Mouse (Mus musculus) C2C12 (cell line): Measurements from ENCODE around the gene Lrrn4cl. TPM values are rescaled to one million over a fixed set of nuclear protein-coding genes. Genes with fewer than 3 reads are reported as not detected.
"Not testable (repeated sequence)": the region's sequence is repeated elsewhere in the genome, so short reads cannot be mapped to it uniquely, and the experiment has no call there.

Experiments
- H3K27me3 ChIP-seq: one replicate; pipeline ENCODE4 v1.6.1; 2011; ENCODE audit not compliant: control insufficient read depth, insufficient read depth, insufficient read length
- H3K36me3 ChIP-seq: one replicate; pipeline ENCODE4 v1.6.1; 2011; ENCODE audit not compliant: control insufficient read depth, insufficient read depth
- H3K4me3 ChIP-seq: one replicate; pipeline ENCODE4 v1.5.1; 2011; ENCODE audit warnings: mild to moderate bottlenecking, control low read depth; ENCODE audit not compliant: poor library complexity, insufficient read depth, severe bottlenecking
- H3K79me2 ChIP-seq: one replicate; pipeline ENCODE4 v1.6.1; 2011; ENCODE audit not compliant: control insufficient read depth, insufficient read depth
- H3K79me3 ChIP-seq: one replicate; pipeline ENCODE4 v1.6.1; 2011; ENCODE audit warnings: low read depth, control low read depth
- H3ac ChIP-seq: one replicate; pipeline ENCODE3; 2011; ENCODE audit warnings: low read depth; ENCODE audit not compliant: control insufficient read depth, insufficient read length
- CEBPB ChIP-seq: IDR thresholded peaks from one replicate; pipeline ENCODE4 v1.6.1; 2011; ENCODE audit warnings: low read depth, mild to moderate bottlenecking, control low read depth, moderate library complexity
- CTCF ChIP-seq: IDR thresholded peaks from one replicate; pipeline ENCODE4 v1.5.1; 2011; ENCODE audit not compliant: control insufficient read depth, insufficient read depth, insufficient read length
- FOSL1 ChIP-seq: IDR thresholded peaks from one replicate; pipeline ENCODE4 v1.8.0; 2011; ENCODE audit warnings: mild to moderate bottlenecking, low read length; ENCODE audit not compliant: poor library complexity, insufficient read depth, severe bottlenecking
- MAX ChIP-seq: IDR thresholded peaks from one replicate; pipeline ENCODE4 v1.6.1; 2011; ENCODE audit warnings: mild to moderate bottlenecking, control low read depth
- MYOD1 ChIP-seq: IDR thresholded peaks from one replicate; pipeline ENCODE4 v1.6.1; 2011; ENCODE audit warnings: low read depth; ENCODE audit not compliant: control insufficient read depth, insufficient read length
- MYOG ChIP-seq: IDR thresholded peaks from one replicate; pipeline ENCODE4 v1.6.1; 2011; ENCODE audit not compliant: control insufficient read depth, insufficient read length; ENCODE audit errors: extremely low read depth
- USF1 ChIP-seq: IDR thresholded peaks from one replicate; pipeline ENCODE4 v1.6.1; 2011; ENCODE audit warnings: low read depth, mild to moderate bottlenecking, control low read depth, moderate library complexity
- polyA plus RNA-seq: library from polyadenylated mRNA; unstranded; fragments of >200 nt; fragmentation: generic; extraction: Trizol; gene quantifications from one replicate; pipeline ENCODE4 v1.2.1, GENCODE M21; 2012; ENCODE audit warnings: missing spikeins

The Lrrn4cl gene
- polyA plus RNA-seq, 1 experiment = 0.25 TPM

DNA sequence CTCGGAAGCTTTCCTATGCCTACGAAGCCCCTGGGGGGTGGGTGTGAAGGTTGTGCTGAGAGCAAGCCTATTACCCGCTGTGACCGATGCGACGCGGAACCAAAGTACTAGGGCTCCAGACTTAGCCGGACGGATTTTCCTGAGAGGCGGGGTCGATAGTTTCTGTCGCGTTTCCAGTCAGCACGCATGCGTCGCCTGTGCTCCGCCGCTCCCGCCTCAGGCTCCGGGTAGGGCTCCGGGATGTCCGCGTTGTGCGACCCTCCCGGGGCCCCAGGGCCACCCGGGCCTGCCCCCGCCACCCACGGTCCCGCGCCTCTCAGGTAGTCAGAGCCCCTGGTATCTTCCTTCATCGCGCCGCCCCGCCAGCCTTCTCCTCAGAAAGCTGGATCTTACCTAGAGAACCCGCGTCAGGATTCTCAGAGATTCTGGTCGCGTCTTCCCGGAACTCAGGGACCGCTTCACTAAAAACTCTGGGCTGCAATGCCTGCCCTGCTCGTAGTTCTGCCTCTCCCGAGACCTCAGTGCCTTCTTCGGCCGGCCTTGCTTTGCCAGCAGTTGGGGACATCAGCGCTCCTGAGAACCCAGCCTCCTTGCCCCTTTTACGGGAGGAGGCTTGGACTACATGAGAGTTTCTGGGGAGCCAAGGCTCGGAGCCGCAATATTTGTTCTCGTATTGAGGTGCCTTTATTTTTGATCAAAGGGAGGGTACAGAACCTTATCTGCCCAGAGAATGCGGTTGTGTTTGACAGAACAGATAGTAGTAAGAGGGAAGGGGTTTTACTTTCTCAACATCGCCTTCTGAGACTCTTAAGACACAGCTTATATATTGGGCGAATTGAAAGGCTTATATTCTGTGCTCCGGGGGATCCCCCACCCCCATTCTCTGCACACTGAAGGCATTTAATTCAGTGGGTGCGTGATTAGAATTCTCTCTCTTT, 42.5 kb downstream of the Lrrn4cl start, which contains the start of gene Ints5:
TSS of gene Ints5 (plus strand) at position 177 of the 938 bp plus-strand sequence.
- Histone ChIP-seq H3K36me3 (peaks cover 55% of the 10 kb centered on the region), H3K4me3 (peak within 1 kb of the TSS; percentile 94), H3K79me2 (peaks cover 84% of the 10 kb centered on the region), H3K27me3 (no peaks in the 10 kb centered on the region), H3K79me3 (peaks cover 51% of the 10 kb centered on the region), H3ac (peak within 1 kb of the TSS; percentile 99)
- peak; percentile 82 for TF ChIP-seq MAX
- no peak for TF ChIP-seq FOSL1

DNA sequence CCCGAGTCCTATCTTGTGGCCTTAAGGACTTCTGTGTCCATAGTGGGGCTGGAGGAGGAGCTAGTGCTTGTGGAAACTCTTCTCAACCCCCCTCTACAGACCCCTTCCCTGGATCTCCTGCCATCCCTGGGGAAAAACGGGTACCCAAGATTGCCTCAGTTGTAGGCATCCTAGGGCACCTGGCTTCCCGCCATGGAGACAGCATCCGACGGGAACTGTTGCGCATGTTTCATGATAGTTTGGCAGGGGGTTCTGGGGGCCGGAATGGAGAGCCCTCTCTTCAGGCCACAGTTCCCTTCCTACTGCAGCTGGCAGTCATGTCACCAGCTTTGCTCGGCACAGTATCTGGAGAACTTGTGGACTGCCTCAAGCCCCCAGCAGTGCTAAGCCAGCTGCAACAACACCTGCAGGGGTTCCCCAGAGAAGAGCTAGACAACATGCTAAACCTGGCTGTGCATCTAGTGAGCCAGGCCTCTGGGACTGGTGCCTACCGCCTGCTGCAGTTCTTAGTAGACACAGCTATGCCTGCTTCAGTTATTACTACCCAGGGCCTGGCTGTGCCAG, 44.9 kb downstream of the Lrrn4cl start:
- Histone ChIP-seq H3K79me2 (peaks cover 85% of the 10 kb centered on the region), H3K36me3 (peaks cover 52% of the 10 kb centered on the region), H3K27me3 (no peaks in the 10 kb centered on the region), H3ac (no peak overlapping the region), H3K4me3 (no peak overlapping the region), H3K79me3 (peaks cover 58% of the 10 kb centered on the region)
- TF ChIP-seq MYOD1 (no peak), FOSL1 (no peak), MAX (no peak), USF1 (no peak), CEBPB (no peak), CTCF (no peak)

DNA sequence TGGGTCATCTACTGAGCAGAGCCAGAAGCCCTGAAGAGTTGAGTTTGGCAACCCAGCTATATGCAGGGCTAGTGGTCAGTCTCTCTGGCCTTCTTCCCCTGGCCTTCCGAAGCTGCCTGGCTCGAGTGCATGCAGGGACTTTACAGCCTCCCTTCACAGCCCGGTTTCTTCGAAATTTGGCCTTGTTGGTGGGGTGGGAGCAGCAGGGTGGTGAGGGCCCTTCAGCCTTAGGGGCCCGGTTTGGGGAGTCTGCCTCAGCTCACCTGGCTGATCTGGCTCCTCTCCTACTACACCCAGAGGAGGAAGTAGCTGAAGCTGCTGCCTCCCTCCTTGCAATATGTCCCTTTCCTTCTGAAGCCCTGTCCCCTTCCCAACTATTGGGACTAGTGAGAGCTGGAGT, 45.7 kb downstream of the Lrrn4cl start:
- H3K36me3 ChIP-seq = peaks cover 51% of the 10 kb centered on the region

DNA sequence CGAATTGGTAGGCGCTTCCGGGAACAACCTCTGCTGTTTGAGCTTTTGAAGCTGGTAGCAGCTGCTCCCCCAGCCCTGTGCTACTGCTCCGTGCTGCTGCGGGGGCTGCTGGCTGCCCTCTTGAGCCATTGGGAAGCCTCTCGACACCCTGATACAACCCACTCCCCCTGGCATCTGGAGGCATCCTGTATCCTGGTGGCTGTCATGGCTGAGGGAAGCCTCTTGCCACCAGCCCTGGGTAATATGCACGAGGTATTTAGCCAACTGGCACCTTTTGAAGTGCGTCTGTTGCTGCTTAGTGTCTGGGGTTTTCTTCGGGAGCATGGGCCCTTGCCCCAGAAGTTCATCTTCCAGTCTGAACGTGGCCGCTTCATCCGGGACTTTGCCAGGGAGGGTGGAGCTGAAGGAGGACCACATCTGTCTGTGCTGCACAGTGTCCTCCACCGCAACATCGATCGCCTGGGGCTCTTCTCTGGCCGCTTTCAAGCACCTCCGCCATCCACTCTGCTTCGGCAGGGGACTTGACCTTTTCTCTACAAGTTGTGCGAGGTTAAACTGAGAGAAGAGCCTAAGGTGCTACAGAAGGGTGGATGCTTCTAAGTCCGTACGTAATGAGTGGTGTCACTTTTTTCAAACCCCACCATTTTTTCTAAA, 46.8 kb downstream of the Lrrn4cl start:
- peak overlapping the region; percentile 44 for H3ac ChIP-seq
- H3K79me3 ChIP-seq = peaks cover 73% of the 10 kb centered on the region
- peaks cover 49% of the 10 kb centered on the region for H3K36me3 ChIP-seq
- H3K4me3 ChIP-seq = peak overlapping the region; percentile 100
- not testable (repeated sequence) for H3K27me3 ChIP-seq
- peaks cover 93% of the 10 kb centered on the region for H3K79me2 ChIP-seq

More for the DNA sequence above, 45.7 kb downstream of the Lrrn4cl start:
- Histone ChIP-seq H3K79me3 (peaks cover 64% of the 10 kb centered on the region), H3ac (peak overlapping the region; percentile 1), H3K79me2 (peaks cover 85% of the 10 kb centered on the region)
- H3K27me3 ChIP-seq, H3K4me3 ChIP-seq: not testable (repeated sequence)

DNA sequence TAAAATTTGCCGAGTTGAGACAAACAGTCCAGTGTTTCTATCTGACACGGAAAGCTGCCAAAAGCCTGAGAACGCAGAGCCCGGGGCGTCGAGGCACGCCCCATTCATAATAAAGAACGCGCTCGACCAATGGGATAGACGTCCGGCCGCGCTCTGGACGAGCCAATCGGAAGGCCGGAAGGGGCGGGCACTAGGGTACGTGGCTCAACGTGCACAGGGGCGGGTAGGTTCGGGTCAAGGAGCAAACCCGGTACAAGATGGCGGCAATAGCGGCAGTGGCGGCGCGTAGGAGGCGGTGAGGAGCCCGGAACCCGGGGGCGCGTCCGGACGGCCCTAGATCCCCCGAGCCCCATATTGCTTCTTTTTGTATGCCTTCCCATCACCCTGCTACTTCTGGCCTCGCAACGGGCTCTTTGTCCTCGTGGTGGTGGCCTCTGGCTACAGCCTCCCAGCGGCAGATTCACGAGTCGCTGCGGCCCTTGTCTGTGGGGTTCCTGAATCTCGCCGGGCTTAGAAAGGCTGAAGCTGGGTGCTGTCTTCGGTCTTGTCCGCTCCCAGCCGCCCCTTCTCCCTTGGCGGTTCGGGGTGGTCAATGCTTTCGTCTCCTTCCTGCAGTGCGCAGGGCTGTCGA, 47.4 kb downstream of the Lrrn4cl start, which contains the start of gene Ganab:
TSS of gene Ganab (plus strand) at position 207 of the 631 bp plus-strand sequence.
- Histone ChIP-seq H3K79me2 (peaks cover 94% of the 10 kb centered on the region), H3K4me3 (peak within 1 kb of the TSS; percentile 100), H3ac (peak within 1 kb of the TSS; percentile 99), H3K79me3 (peaks cover 72% of the 10 kb centered on the region), H3K36me3 (peaks cover 55% of the 10 kb centered on the region), H3K27me3 (no peaks in the 10 kb centered on the region)
- TF ChIP-seq CTCF (no peak), CEBPB (no peak), MYOD1 (no peak), FOSL1 (no peak), MYOG (no peak), MAX (no peak), USF1 (no peak)

DNA sequence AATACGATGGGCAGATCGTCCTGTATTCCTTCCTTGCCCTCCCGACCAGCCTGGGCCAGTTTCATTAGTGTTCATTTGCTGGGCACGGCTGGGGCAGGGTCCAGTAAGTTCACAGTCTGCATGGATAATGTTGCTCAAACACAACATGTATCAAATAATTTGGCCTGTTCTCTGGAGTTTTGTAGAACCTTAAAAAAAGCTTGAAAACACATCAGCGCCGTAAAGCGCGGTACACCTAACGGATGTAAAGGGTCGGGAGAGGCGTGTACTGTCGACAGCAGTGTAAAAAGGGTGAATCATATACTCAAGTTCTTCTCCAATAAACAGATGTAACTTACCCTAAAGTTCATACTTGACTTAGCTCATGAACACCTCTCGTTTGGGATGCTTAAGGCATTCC, 48.0 kb downstream of the Lrrn4cl start:
- TF ChIP-seq FOSL1 (no peak), MYOD1 (no peak), USF1 (no peak), CTCF (no peak), MAX (no peak), CEBPB (no peak), MYOG (no peak)
- Histone ChIP-seq H3K79me3 (peaks cover 66% of the 10 kb centered on the region), H3K36me3 (peaks cover 61% of the 10 kb centered on the region), H3K79me2 (peaks cover 88% of the 10 kb centered on the region), H3ac (peak overlapping the region; percentile 99), H3K27me3 (no peaks in the 10 kb centered on the region), H3K4me3 (peak overlapping the region; percentile 100)
